Mouse (Mus musculus): ENCODE data around the gene Zbtb9. TPM values are rescaled to one million over a fixed set of nuclear protein-coding genes. Genes with fewer than 3 reads are reported as not detected.
A peak's percentile ranks its signal among the peaks of the same experiment; 100 is the strongest.

Zbtb9 gene
- polyA plus RNA-seq, 1 experiment from 2014 or later: 11.3 TPM

GRCm38 (mm10) chr17:26936921-26937695 lies 35.9 kb upstream of the Zbtb9 start:
- DNase-seq (no peak), ATAC-seq (ENCODE audit: low FRiP score, low TSS enrichment) (no peak)
- H3K4me3 ChIP-seq (replicated peaks; ENCODE audit: low read depth, low read length): no peak overlapping the region
- H3K27me3 ChIP-seq (ENCODE audit: control insufficient read depth, insufficient read depth, low read length): no peaks in the 10 kb centered on the region
- no peak overlapping the region for H3K27ac ChIP-seq (replicated peaks; ENCODE audit: low read depth, low read length)
- no peak overlapping the region for H3K4me2 ChIP-seq (ENCODE audit: low read length)
- WGBS: 91% methylated on average over 15 of the region's 15 CpGs
- peaks cover 39% of the 10 kb centered on the region for H3K4me1 ChIP-seq (ENCODE audit: control insufficient read depth, insufficient read depth, low read length)
- H3K9me3 ChIP-seq (ENCODE audit: control insufficient read depth, low read length): no peaks in the 10 kb centered on the region
- no peak overlapping the region for H3K9ac ChIP-seq (replicated peaks; ENCODE audit: low read length)
- H3K36me3 ChIP-seq (ENCODE audit: control insufficient read depth, insufficient read depth, low read length): peaks cover 31% of the 10 kb centered on the region

GRCm38 (mm10) chr17:26937883-26938695 lies 34.9 kb upstream of the Zbtb9 start:
- WGBS: 63% methylated on average over 16 of the region's 16 CpGs
- no peak overlapping the region for H3K27ac ChIP-seq (replicated peaks; ENCODE audit: low read depth, low read length)

GRCm38 (mm10) chr17:26938731-26939130 lies 34.2 kb upstream of the Zbtb9 start:
- under 1% methylated on average over 22 of the region's 22 CpGs for WGBS
- H3K4me1 ChIP-seq (ENCODE audit: control insufficient read depth, insufficient read depth, low read length): peaks cover 40% of the 10 kb centered on the region
- no peaks in the 10 kb centered on the region for H3K27me3 ChIP-seq (ENCODE audit: control insufficient read depth, insufficient read depth, low read length)
- peaks cover 31% of the 10 kb centered on the region for H3K36me3 ChIP-seq (ENCODE audit: control insufficient read depth, insufficient read depth, low read length)
- DNase-seq (no peak), ATAC-seq (ENCODE audit: low FRiP score, low TSS enrichment) (no peak)
- no peaks in the 10 kb centered on the region for H3K9me3 ChIP-seq (ENCODE audit: control insufficient read depth, low read length)
- H3K4me2 ChIP-seq (ENCODE audit: low read length): peak overlapping the region; percentile 96
- H3K4me3 ChIP-seq (replicated peaks; ENCODE audit: low read depth, low read length): peak overlapping the region; percentile 61
- peak overlapping the region; percentile 56 for H3K9ac ChIP-seq (replicated peaks; ENCODE audit: low read length)
- peak overlapping the region; percentile 79; the same call in 1 of the 2 replicates for H3K27ac ChIP-seq (replicated peaks; ENCODE audit: low read depth, low read length)

More at GRCm38 (mm10) chr17:26937883-26938695, 34.9 kb upstream of the Zbtb9 start:
- H3K9me3 ChIP-seq (ENCODE audit: control insufficient read depth, low read length): no peaks in the 10 kb centered on the region
- DNase-seq (no peak), ATAC-seq (ENCODE audit: low FRiP score, low TSS enrichment) (no peak)
- peak overlapping the region; percentile 56 for H3K9ac ChIP-seq (replicated peaks; ENCODE audit: low read length)
- H3K4me3 ChIP-seq (replicated peaks; ENCODE audit: low read depth, low read length): peak overlapping the region; percentile 61
- H3K36me3 ChIP-seq (ENCODE audit: control insufficient read depth, insufficient read depth, low read length): peaks cover 31% of the 10 kb centered on the region
- H3K4me2 ChIP-seq (ENCODE audit: low read length): peak overlapping the region; percentile 96
- H3K4me1 ChIP-seq (ENCODE audit: control insufficient read depth, insufficient read depth, low read length): peaks cover 42% of the 10 kb centered on the region
- no peaks in the 10 kb centered on the region for H3K27me3 ChIP-seq (ENCODE audit: control insufficient read depth, insufficient read depth, low read length)

- ATAC-seq (ENCODE audit: low FRiP score, low TSS enrichment): peak; percentile 95
- peak; percentile 100 for DNase-seq
- Histone ChIP-seq H3K4me2 (ENCODE audit: low read length) (peak within 1 kb of the TSS; percentile 96), H3K27ac (replicated peaks; ENCODE audit: low read depth, low read length) (peak within 1 kb of the TSS; percentile 98), H3K9me3 (ENCODE audit: control insufficient read depth, low read length) (no peaks in the 10 kb centered on the region), H3K36me3 (ENCODE audit: control insufficient read depth, insufficient read depth, low read length) (peaks cover 31% of the 10 kb centered on the region), H3K4me1 (ENCODE audit: control insufficient read depth, insufficient read depth, low read length) (peaks cover 34% of the 10 kb centered on the region), H3K27me3 (ENCODE audit: control insufficient read depth, insufficient read depth, low read length) (no peaks in the 10 kb centered on the region), H3K9ac (replicated peaks; ENCODE audit: low read length) (peak within 1 kb of the TSS; percentile 65), H3K4me3 (replicated peaks; ENCODE audit: low read depth, low read length) (peak within 1 kb of the TSS; percentile 61)
- WGBS: under 1% methylated on average over 69 of the region's 70 CpGs
These were observed 33.6 kb upstream of the Zbtb9 start, which contains the start of gene Cuta for GRCm38 (mm10) chr17:26939178-26939972. Gene Cuta (minus strand): TSS chr17:26939569.

- Histone ChIP-seq H3K9me3 (ENCODE audit: control insufficient read depth, low read length) (no peaks in the 10 kb centered on the region), H3K27me3 (ENCODE audit: control insufficient read depth, insufficient read depth, low read length) (no peaks in the 10 kb centered on the region), H3K4me3 (replicated peaks; ENCODE audit: low read depth, low read length) (peak overlapping the region; percentile 61), H3K9ac (replicated peaks; ENCODE audit: low read length) (peak overlapping the region; percentile 65), H3K4me2 (ENCODE audit: low read length) (peak overlapping the region; percentile 96), H3K27ac (replicated peaks; ENCODE audit: low read depth, low read length) (peak overlapping the region; percentile 98), H3K36me3 (ENCODE audit: control insufficient read depth, insufficient read depth, low read length) (peaks cover 25% of the 10 kb centered on the region), H3K4me1 (ENCODE audit: control insufficient read depth, insufficient read depth, low read length) (peaks cover 34% of the 10 kb centered on the region)
- no peak for DNase-seq
- WGBS: 1% methylated on average over 3 of the region's 3 CpGs
- ATAC-seq (ENCODE audit: low FRiP score, low TSS enrichment): no peak
These were observed 33.0 kb upstream of the Zbtb9 start for GRCm38 (mm10) chr17:26939973-26940300.

GRCm38 (mm10) chr17:26941031-26941789 lies 31.8 kb upstream of the Zbtb9 start, which contains the start of gene Syngap1:
Gene Syngap1 (plus strand): TSS chr17:26941253.
- H3K27me3 ChIP-seq (ENCODE audit: control insufficient read depth, insufficient read depth, low read length): no peaks in the 10 kb centered on the region
- H3K4me1 ChIP-seq (ENCODE audit: control insufficient read depth, insufficient read depth, low read length): peaks cover 46% of the 10 kb centered on the region
- no peak for ATAC-seq (ENCODE audit: low FRiP score, low TSS enrichment)
- peaks cover 12% of the 10 kb centered on the region for H3K36me3 ChIP-seq (ENCODE audit: control insufficient read depth, insufficient read depth, low read length)
- DNase-seq: peak; percentile 80
- WGBS: 3% methylated on average over 22 of the region's 24 CpGs
- H3K9ac ChIP-seq (replicated peaks; ENCODE audit: low read length): peak within 1 kb of the TSS; percentile 75
- H3K9me3 ChIP-seq (ENCODE audit: control insufficient read depth, low read length): no peaks in the 10 kb centered on the region
- H3K4me2 ChIP-seq (ENCODE audit: low read length): peak within 1 kb of the TSS; percentile 96
- peak within 1 kb of the TSS; percentile 61 for H3K4me3 ChIP-seq (replicated peaks; ENCODE audit: low read depth, low read length)
- H3K27ac ChIP-seq (replicated peaks; ENCODE audit: low read depth, low read length): peak within 1 kb of the TSS; percentile 98

GRCm38 (mm10) chr17:26941841-26942570 lies 31.0 kb upstream of the Zbtb9 start:
- H3K4me3 ChIP-seq (replicated peaks; ENCODE audit: low read depth, low read length): peak overlapping the region; percentile 49
- 3% methylated on average over 4 of the region's 4 CpGs for WGBS
- H3K27me3 ChIP-seq (ENCODE audit: control insufficient read depth, insufficient read depth, low read length): no peaks in the 10 kb centered on the region
- peaks cover 54% of the 10 kb centered on the region for H3K4me1 ChIP-seq (ENCODE audit: control insufficient read depth, insufficient read depth, low read length)
- DNase-seq (peak; percentile 40), ATAC-seq (ENCODE audit: low FRiP score, low TSS enrichment) (no peak)
- H3K27ac ChIP-seq (replicated peaks; ENCODE audit: low read depth, low read length): peak overlapping the region; percentile 98
- H3K4me2 ChIP-seq (ENCODE audit: low read length): peak overlapping the region; percentile 67
- H3K36me3 ChIP-seq (ENCODE audit: control insufficient read depth, insufficient read depth, low read length): peaks cover 4% of the 10 kb centered on the region
- H3K9me3 ChIP-seq (ENCODE audit: control insufficient read depth, low read length): no peaks in the 10 kb centered on the region
- peak overlapping the region; percentile 75 for H3K9ac ChIP-seq (replicated peaks; ENCODE audit: low read length)
